Mouse (Mus musculus) urinary bladder, adult 18-20 months (tissue): ENCODE measurements around the gene Ppp2r1b.
"Not testable (repeated sequence)": the region's sequence is repeated elsewhere in the genome, so short reads cannot be mapped to it uniquely, and the experiment has no call there.

ENCODE experiments used
- DNase-seq, 2 experiments: peaks; one replicate each; pipeline ENCODE4 v3.0.0; 2022; ENCODE audit warnings: low spot score in 2 of 2, mixed read lengths in 2 of 2

Ppp2r1b gene

DNA sequence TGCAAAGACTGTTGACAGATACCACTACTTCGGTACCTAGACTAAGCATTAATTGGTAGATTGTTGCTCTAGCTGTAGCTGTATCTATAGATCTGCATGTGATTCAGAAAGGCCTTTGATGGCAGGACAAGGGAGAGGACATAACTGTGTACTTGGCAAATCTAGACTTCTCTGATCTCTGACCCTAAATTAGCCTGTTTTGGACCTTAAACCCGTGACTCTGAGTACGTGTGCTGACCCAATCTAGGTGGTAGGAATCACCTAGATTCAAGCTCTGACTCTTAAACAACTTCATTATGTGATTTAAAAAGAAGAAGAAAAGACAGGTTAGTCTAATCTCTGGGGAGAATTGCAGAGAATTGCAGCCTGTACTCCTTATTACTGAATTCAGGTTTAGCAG lies at the start of gene Ppp2r1b:
Gene Ppp2r1b, plus strand, starts transcription at position 221 of the 400 bp plus-strand sequence.
- no peak for DNase-seq

DNA sequence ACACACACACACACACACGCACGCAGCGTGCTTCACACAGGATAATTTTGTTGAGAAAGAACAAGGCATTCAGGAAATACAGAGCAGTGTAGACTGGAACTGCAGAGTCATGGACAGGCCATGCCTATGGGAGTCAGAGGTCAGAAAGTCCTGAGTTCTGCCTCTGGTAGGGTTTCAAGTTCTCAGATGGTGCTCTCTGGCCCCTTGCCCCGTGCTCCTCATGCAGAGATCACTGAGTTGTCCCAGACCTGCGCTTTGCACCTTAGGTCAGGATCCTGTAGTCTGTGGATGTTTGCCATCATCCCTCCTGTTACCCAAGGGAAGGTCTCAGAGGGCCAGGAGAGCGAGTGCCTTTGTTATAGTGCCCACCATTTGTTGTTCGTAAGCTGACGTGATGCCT lies 48.3 kb upstream of the Ppp2r1b start:
- no peak for DNase-seq

DNA sequence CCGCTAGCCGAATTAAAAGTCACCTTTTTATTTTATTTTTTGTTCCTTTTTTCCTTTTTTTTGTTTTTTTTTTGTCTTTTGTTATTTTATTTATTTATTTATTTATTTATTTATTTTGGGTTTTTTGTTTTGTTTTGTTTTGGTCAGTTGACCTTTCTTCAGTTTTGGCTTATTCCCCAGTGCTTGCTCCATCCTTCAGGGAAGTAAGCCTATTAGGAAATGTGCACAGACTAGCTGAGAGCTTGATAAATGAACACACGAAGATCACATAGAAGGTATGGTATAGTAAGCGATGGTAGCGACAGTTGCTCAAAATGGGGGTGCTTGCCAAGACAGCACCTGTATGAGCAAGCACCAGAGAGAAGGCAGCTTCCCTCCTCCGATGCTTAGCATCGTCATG lies 47.5 kb upstream of the Ppp2r1b start:
- DNase-seq, result no peak

DNA sequence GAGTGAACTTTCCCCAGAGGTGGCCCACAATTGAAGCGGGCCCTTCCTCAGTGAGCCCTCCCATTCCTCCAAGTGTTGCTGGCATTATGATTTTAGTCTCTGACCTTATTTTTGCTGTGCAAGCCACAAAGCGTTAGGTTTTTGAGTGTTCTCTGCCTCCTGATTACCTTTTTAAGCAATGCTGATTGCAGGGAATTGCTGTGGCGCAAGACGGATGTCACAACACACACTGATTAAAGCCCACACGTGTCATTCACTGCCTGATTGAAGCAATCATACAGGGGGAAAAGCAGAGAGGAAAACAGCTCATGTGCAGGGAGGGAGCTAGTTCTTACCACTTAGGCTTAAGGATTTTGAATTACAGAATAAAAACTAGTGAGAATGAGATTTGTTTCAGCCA lies 46.7 kb upstream of the Ppp2r1b start:
- no peak for DNase-seq

DNA sequence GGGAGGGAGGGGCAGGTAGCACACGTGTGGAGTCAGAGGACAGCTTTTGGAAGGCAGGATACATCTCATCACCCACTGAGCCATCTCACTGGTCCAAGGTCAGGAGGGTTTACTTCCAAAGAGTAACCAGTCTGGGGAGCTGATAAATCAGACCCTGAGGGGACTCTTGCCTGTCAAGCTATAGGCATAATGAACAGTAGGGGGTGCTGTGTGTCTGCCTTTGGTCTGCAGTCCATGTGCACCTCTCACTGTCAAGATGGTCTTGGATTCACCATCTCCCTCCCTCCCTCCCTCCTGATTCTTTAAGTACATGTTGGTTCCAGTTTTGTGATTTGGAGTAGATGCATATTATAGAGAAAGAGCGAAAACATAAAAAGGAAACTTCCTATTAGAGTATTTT lies 44.1 kb upstream of the Ppp2r1b start:
- no peak for DNase-seq

DNA sequence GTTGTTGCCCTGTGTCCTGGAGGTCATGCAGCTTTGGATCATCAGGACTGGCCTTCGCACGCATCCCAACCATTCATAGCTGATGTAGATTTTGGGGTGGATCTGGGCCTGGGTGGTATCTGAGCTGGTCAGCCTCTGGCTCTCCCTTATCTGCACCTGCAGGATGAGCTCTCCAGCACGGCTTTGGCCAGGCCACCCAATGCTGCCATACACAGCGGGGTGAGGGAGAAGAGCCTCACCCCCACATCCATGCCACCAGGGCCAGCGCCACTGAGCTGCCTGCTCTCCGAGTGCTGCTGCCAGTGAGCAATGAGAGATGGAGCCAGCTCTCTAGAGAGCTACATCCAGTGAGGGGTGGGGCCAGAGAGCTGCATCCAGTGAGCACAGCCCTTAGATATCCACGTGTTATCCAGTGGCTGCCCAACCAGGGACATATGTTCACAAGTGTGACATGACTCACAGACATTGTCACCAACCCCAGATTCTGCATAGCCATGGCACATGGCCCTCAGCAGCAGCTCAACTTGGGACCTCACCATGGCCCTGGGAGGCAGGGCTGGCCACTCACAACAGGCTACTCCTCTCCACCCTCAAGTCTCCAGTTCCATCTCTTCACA lies 41.9 kb upstream of the Ppp2r1b start:
- no peak for DNase-seq

DNA sequence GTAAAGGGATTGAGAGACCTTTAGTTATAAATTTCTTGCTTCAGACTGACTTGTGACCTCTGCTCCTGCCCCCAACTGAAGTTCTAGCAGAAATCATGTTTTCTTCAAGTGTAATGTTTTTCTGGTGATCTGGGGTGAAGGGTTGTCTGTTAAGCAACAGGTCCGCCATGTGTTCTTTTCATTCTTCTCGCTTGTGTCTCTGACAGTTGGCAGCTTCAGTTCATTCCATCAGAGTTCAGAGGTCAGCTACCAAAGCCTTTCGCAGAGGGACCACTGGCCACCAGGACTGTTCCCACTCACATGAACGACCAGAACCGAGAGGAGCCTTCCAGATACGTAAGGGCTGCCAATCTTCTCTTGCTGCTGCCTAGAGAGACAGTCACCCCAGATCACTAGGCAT lies 36.6 kb upstream of the Ppp2r1b start:
- DNase-seq, result no peak

DNA sequence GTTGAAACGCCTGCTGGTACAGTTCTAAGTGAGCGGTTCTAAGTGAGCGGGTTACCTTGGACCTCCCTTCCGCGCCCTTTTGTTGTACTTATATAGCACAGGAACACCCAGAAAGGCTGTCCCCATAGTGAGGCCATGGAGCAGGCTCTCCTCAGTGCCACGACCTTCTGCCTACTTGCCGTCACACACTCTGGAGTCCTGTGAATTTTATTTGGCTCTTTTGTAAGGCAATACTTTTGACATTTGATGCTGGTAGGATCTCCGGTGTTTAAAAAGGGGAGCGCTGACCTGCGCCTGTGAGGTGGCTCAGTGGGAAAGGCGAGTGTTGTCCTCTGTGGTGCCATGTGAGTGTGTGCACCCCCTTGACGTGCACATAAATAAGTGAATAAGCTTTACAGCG lies 36.0 kb upstream of the Ppp2r1b start:
- no peak for DNase-seq

DNA sequence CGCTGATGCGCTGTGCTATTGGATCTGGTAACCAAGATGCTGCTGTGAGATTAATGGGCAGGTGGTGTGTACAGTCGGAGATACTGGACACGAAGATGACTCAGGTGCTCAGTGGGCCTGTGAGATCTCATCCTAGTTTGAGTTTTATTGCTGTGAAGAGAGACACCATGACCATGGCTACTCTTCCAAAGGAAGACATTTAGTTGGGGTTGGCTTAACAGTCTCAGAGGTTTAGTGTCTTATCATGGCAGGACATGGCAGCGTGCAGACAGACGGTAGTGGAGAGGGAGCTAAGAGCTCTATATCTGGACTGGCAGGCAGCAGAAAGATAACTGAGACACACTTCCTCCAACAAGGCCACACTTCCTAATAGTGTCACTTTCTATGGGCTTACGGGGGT lies 33.9 kb upstream of the Ppp2r1b start:
- no peak for DNase-seq

DNA sequence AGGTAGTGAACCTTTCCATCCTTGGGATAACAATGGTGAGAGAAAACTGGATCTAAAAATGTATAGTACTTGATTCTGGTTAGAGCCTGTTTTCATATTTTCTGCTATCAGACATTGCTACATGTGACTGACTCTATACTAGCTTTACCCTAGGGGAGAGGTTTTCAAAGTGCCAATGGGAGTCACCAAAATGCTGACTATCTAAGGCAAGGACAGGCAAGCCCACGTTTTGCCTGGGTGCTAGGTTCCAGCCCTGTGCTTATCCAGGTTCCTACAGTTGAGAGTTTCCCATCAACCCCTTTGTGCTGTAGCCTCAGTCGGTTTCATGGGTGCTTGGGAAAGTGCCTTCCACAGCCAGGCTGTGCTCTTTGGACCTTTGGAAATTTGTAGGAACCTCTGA lies 33.4 kb upstream of the Ppp2r1b start:
- no peak for DNase-seq

DNA sequence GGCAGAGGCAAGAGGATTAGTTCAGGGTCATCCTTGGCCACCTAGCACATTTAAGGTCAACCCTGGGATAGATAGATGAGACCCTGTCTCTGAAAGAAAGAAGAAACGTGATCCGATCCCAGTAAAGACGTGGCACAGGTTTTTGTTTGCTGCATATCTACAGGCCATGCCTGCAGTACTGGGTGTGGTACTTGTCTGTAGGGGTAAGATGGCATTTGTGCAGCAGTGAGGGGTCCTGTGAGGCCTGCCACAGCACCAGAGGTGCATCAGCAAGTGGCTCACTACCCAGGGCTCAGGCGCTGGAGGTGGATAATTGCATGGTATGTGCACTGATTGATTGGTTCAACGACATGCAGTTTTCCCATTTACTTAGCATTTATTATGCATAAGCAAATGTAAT lies 31.3 kb upstream of the Ppp2r1b start:
- DNase-seq, result no peak

DNA sequence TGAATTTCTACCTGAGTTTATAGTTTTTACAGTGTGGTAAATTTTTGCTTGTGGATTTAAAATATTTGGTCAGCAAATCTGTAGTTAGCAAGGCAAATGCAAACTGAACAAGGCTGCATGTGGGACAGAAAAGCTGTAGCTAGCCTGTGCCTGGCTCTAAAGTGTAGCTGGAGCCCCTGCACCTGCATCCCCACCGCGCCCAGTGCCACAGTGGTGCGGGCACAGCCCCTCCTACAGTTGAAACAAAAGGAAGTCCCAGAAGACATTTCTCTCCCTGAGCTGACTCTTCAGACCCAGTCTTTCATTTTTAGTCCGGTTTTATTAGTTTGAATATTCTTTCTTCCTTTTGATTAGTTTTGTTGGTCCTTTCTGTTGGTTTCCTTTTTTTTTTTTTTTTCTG lies 29.4 kb upstream of the Ppp2r1b start:
- DNase-seq, result no peak

DNA sequence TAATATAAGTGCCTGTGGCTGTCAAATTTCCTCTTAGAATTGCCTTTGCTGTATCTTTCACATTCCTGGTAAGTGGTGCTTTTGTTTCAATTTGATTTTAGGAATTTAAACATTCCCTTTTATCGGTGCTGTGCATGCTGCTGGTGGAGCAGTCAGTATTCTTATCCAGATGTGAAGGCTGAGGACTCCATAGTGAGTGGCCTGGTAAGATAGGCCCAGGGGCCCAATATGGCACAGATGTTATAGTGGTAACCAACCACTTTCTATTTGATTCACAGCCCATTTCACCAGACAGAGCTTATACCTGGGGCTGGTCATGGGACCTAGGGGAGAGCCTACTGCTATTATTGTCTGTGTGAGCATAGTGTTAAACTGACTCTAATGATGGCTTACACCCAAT lies 28.6 kb upstream of the Ppp2r1b start:
- no peak for DNase-seq

DNA sequence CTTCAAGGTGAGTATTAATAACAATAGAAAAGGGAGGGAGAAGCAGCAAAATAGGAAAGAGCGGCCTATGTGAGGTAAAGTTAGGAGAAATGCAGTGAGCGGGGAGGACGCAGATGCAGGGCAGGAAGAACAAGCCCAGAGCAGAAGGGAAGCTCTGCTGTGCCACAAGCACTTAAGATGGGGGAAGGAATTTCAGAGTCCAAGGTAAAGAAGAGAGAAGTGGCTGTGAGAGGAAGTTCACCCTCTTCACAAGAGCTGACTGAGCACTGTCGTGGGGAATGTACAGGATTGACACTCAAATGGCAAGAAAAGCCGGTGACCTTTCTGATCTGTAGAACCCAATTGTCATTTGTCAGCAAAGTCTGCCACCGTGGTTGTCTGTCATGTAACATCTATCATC lies 27.1 kb upstream of the Ppp2r1b start:
- no peak for DNase-seq

DNA sequence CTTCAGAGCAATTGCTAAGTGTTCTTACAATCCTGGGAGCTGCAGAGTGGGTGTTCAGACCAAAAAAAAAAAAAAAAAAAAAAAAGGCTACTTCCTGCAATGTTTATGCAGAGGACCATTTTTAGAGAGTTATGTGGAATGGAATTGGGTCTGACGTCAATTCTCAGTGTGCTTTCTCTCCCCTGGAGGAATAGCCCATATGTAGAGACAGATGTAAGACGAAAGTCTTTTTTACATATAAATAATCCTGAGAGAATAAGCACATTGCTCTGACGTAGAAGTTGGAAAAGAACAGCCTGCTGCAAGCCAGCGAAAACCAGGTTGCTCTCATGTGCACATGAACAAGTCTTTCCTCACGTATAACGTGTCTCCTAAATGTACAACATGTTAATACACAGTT lies 25.4 kb upstream of the Ppp2r1b start:
- no peak for DNase-seq

DNA sequence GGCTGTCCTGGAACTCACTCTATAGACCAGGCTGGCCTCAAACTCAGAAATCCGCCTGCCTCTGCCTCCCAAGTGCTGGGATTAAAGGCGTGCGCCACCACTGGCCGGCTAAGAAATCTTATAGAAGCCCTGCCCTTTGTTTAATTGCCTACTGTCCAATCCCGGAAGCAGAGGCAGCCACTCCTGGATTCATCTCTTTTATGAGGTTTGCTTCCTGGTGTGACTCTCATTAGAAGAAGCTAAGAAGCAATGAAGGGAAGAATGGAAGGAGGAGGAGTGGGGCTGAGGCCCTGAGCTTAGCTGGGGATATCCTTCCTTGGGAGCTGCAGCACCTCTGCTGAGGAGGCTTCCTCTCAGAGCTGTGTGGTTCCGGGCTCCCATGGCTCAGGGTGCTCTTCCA lies 23.4 kb upstream of the Ppp2r1b start:
- DNase-seq, result no peak

DNA sequence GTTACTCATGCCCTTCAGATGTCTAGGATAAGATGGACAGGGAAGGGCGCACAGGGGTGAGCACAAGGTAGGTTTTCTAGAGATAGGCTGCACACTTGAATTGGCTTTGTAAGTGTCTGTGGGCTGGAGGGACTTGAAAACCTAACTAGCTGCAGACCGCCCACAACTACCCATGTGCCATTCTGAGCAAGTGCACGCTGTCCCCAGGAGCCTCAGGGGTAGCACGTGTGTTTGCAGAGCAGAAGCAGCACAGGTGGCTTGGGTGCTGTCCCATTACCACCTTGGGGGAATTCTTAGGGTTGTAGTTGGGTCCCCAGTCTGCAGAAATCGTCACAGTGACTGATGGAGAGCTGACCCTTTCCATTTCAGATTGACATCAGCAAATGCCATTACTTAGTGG lies 22.9 kb upstream of the Ppp2r1b start:
- no peak for DNase-seq

DNA sequence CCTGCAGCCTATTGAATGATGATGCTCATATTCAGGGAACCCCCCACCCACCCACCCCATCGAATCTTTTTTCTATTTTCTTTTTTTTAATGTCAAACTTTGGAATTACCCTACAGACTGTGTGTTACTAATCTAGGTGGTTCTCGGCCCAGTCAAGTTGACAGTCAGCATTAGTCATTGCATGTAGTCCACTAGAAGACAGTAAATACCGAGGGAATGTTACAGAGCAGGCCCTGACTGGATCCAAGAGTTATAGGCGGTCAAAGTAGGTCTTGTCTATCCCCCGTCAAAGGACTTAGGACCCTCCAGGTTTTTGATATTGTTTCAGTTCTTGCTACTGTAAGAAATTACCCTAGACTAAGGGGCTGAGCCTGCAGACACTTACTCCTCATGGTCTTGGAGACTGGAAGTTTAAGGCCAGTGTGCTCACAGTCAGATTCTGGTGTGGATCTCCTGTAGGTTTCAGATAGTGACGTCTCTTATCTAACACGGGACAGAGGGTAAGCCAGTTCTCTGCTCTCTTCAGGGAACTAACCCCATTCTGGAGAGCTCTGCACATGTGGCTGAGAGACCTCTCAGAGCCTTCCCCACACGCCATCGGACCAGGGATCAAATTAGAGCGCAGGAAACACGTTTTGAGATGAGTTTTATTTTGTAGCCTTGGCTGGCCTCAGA lies 21.2 kb upstream of the Ppp2r1b start:
- DNase-seq, result no peak

DNA sequence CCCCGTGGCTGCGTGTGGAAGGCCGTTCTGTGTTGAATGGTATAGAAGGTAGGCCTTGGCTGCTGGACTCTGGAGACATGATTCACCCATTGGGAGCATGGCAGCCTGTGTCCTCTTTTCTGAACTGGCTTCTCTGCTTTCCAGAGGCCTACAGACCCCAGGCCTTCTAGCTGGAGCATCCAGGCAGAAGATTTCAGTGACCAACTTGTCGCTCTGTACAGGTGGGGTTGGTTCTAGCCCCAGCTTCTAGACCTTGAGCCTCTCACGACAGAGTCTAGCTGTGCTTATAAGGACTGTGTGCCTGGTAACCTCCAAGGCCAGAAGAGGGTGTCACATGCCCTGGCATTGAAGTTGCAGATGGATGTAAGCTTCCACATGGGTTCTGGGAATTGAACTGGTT lies 13.6 kb upstream of the Ppp2r1b start:
- DNase-seq, result no peak

DNA sequence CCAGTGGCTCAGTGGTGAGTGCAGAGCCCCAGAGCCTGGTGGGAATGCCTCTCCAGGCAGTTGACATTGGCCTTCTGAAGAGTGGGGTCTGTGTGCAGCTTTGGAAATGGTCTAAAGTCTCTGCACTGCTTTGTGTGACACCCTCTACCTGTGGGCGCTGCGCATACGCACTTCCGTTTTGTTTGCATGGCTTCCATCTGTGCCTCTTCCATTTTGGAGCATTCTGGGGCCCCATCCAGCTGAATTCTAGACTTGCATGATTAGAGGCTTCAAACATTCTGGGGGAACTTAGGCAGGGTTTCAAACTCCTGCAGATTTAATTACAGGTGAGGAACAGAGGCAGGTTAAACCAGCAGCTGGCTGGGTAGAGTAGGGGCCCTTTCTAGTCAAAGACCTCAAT lies 12.9 kb upstream of the Ppp2r1b start:
- no peak for DNase-seq

DNA sequence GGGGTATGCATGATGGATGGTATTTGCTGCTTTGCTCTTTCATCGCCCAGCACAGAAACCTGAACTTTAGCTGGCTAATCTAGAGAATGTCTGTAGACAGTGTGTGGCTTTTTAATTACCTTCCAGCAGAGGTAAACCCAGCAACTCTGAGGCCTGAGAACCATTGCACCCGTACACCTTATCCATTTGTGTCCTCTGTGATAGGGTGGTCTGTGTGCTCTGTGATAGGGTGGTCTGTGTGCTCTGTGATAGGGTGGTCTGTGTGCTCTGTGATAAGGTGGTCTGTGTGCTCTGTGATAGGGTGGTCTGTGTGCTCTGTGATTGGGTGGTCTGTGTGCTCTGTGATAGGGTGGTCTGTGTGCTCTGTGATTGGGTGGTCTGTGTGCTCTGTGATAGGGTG lies 12.5 kb upstream of the Ppp2r1b start:
- not testable (repeated sequence) for DNase-seq

DNA sequence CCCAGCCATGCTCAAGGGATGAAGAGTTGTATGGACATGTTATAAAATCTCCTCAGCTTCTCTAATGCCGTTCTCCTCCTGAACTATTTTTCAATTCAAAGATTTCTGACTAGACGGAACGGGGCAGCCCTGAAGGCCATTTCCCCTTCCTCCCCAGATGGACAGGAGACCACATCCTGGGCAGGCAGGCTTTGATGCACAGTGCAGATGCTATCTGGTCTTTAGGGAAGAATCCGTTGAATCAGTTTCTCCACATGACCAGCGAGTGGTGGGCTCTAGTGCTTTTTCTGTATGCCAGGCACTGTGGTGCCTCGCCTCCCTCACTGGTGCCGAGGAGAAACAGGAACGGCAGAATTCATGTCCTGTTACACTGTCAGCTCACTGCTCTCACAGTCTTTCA lies 11.3 kb upstream of the Ppp2r1b start:
- DNase-seq, result no peak

DNA sequence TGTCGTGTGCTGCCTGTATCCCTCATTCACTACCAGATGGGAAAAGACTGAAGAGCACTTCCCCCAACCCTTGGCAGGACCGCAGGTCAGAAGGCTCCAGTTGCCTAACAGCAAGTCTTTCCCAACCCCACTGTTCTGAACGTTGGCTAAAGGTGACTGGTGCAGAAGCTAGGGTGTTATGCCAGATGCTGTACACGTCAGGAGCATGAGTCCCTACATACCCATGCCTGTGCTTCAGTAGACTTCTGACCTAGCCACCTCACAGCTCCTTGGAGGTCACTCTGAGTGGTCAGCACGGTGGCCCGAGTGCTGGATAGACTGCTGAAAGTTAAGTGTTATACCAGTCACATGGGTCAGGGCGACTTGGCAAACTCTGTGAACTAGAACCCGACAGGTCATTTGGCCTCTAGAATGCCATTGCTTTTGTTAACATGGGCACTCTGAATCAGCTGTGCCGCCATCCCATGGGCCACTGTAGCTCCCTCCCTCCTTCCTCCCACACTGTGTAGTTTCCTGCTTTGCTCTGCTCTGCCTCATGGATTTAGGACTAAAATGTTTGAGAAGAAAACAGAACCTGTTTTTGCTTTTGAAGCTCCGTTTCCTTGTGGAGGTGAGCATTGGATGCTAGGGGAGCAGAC lies 9.9 kb upstream of the Ppp2r1b start:
- no peak for DNase-seq

DNA sequence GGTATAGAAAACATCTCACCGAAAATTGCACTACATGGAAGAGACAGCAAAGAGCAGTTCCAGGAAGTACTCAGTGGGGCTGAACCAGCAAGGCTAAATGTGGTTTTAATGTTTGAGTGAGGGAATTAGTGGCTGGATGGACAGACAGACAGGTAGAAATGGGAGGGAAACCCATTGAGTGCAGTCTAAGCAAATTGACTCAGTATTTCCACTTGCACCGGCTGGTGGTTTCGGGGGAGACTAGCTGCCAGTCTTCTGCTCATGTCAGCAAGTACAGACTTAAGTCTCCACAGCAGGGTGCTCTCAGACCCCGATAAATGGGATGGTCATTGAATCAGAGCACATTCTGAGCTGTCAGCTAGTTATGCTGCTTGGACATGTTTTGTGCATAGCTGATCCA lies 9.0 kb upstream of the Ppp2r1b start:
- DNase-seq, result no peak
